Mouse (Mus musculus): Measurements from ENCODE around the gene Bach2.

Gene Bach2

DNA sequence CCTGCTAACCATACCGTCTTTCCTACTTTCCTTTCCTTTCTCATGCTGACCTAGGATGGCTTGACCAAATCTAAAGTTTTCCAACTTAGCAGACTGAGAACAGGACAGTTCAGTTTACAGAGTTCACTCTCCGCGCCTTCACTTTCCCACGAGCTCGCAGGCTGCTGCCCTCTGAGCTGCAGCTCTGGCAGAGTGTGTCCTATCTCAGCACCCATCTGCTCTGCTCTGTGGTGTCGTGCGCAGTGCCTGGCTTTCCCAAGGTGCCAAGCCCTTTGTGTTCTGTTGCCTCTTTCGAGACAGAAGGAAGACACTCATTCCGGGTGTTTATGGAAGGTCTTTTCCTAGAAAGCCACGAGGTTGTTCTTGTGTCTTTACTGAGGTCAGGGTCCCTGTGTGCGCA lies 300.4 kb downstream of the Bach2 start:
- DNase-seq = peak; percentile 47

DNA sequence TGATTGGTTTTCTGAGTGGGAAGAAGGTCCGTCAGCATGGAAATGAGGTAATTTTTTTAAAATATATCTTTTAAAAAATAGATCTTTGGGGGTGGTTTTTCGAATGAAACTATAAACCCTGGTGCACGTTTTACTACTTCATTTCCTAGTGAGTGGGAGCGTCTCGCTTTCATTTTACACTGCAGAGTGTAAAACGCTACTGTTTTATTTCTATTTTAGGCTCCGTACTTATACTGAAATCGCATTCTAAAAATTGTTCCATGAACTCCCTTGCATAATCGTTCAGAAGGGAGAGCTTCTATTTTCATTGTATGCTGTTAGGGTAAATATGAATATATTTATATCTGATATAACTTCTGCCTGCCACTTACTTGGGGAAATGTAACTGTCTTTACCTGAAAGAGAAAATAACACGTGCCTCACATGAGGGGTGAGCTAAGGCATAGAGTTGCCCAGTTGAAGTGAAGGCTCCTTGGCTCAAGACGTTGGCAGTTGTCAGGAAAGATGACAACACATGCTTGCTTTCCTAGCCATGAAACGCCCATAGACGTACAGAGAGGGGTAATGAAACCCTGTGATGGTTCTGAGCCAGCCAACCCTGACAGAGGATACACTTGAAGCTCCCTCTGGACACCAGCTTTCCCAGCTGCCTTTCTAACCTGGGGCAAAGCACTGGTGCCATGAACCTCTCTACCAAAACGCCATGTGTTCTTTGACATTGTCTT lies 306.4 kb downstream of the Bach2 start:
- DNase-seq = no peak

DNA sequence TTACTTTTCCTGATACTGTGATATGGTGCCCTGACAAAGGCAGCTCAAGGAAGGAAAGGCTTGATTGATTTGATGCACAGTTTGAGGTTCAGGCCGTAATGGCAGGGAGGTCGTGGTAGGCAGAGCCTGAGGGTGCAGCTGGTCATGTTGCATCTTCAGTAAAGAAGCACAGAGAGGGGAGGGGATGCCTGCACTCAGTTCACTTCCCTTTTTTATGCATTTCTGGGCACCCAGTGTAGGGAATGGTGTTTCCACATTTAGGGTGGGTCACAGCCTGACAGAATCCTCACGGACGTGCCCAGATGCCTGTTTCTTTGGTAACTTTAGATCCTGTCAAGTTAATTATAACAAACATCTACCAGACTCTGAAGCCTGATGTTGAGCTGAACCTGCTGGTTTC lies 306.9 kb downstream of the Bach2 start:
- DNase-seq = no peak

DNA sequence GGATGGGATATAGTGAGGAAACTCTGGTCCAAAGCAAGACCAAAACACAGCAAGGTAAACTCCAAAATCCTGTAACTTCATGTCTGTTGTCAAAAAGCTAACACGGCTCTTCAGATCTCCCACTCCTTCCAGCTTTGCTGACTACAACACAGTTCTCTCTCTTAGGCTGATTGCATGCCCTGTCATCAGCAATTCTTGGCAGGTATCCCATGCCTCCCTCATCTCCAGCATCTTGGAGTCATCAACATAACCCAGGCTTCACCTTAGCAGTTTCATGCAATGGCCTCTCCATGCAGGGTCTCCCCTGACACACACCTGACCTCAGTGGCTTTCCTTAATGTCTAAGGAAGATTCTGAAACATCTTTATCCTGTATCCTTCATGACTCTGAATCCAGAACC lies 310.5 kb downstream of the Bach2 start:
- DNase-seq = no peak

DNA sequence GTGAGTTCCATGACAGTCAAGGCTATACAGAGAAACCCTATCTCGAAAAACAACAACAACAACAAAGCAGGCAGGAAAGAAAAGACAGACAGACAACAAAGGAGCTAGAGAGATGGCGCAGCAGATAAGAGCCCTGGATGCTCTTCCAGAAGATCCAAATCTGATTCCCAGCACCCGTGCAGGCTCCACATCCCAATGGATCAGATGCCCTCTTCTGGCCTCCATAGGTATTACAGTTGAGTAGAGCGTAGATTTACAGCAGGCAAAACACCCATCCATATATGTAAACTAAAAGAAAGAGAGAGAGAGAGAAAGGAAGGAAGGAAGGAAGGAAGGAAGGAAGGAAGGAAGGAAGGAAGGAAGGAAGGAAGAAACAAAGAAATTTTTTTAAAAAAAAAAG lies 312.7 kb downstream of the Bach2 start:
- no peak for DNase-seq

DNA sequence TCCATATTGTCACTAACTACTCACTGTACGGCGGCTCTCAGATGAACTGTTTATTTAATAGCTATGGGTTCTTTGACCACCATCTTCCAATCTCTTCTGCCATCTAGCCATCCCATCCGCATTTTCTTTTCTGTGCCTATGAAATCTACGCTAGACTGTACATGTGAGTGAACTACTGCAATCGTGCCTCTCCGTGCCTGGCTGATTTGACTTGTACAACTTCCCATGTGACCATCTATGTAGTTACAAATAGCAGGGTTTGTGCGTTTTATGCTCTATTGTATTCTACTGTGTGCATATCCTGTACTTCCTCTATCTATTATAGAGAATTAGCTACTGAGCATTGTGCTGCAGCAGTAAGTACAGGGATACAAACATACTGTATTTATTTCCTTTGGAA lies 316.9 kb downstream of the Bach2 start:
- no peak for DNase-seq

DNA sequence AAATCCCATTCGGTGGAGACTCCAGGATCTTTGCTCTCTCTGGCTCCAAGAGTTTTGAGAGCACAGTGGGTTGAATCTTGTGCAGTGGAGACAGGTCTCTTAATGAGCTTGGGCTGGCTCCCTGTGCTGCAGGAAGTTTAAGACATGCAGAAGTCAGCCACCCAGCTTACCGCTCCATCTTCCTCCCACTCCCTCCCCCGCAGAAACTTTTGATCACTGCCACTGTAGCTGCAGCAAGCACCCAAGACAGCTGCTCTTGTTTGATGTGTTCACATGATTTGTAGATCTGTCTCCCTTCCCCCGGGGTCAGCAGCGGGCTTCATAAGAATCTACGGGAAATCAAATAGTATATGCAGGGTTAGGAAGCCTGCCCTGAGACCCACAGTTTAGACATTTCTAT lies 321.6 kb downstream of the Bach2 start:
- DNase-seq = no peak

DNA sequence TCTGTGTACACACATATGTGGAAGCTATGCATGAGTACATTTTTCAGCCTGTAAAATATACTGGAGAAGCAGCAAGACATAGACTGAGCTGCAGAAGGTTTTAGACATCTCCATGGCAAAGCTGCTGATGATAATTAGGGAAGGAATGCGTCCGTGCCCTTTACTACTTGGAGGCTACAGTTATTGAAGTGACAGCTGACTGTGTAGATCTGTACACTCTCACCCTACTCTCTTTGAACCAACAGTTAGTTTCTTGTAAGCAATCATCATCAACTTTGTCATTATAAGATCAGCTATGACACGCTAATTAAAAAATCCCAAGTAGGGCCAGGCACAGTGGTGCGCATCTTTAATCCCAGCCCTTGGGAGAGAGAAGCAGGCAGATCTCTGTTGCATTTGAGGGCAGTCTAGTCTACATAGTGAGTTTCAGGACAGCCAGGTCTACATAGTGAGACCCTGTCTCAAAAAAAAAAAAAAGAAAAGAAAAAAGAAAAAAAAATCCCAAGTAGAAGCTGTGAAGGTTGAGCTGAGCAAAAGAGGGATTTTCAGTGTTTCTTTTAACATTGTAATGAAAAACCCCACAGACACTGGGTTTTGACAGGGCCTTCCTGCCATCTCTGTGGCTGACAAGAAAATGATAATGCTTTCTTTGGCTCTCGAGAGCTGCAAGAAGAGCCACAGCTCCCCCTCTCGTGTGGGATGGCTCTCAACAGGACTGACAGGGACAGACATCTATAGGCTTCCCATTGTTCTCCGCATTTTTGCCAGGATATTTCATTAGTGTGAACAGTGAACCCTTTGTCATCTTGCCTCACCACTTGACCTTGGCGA lies 322.3 kb downstream of the Bach2 start:
- DNase-seq = no peak

DNA sequence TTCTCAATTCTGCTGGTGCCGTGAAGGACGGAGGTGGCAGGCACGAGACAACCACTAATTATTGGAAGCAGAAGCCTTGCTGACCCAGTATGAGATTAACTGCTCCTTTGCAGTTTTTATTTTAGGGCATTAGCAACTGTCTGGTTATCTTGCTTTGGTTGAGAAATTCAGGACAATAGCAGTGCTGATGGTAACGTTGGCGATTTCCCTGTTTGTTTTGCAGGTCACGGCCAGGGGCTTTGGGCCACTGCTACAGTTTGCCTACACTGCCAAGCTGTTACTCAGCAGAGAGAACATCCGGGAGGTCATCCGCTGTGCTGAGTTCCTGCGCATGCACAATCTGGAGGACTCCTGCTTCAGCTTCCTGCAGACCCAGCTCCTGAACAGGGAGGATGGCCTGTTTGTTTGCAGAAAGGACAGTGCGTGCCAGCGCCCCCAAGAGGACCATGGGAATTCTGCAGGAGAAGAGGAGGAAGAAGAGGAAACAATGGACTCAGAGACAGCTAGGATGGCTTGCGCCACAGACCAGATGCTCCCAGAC lies 323.0 kb downstream of the Bach2 start:
- peak; percentile 77 for DNase-seq

DNA sequence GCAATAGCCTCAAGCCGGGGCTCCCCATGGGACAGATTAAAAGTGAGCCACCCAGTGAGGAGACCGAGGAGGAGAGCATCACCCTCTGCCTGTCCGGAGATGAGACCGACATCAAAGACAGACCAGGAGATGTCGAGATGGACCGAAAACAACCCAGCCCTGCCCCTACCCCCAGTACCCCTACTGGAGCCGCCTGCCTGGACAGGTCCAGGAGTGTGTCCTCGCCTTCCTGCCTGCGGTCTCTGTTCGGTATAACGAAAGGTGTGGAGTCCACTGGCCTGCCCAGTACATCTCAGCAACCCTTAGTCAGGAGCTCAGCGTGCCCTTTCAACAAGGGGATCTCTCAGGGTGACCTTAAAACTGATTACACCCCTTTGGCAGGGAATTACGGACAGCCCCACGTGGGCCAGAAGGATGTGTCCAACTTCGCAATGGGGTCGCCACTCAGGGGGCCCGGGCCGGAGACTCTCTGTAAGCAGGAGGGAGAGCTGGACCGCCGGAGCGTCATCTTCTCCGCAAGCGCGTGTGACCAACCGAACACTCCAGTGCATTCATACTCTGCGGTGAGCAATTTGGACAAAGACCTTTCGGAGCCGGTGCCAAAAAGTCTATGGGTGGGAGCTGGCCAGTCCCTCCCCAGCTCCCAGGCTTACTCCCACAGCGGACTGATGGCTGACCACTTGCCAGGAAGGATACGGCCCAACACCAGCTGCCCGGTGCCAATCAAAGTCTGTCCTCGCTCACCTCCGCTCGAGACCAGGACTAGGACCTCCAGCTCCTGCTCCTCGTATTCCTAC lies 323.9 kb downstream of the Bach2 start:
- DNase-seq = peak; percentile 35

DNA sequence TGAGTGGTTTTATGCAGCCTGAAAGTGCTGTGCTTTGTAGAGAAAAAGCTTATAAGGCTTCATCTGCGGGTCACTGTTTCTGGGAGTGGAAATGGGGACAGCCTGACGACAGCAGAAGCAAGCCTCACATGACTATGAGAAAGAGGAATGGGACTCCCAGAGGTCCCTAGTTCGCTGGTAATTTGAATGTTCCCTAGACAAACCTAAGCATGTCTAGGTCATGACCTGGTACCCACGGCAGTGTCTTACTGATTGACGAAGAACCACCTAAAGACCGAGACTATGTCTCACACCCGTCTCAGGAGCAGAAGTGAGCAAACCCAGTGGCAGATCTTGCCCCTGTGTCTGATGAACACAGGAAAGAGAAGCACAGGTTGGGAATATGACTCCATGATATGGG lies 325.8 kb downstream of the Bach2 start:
- no peak for DNase-seq

DNA sequence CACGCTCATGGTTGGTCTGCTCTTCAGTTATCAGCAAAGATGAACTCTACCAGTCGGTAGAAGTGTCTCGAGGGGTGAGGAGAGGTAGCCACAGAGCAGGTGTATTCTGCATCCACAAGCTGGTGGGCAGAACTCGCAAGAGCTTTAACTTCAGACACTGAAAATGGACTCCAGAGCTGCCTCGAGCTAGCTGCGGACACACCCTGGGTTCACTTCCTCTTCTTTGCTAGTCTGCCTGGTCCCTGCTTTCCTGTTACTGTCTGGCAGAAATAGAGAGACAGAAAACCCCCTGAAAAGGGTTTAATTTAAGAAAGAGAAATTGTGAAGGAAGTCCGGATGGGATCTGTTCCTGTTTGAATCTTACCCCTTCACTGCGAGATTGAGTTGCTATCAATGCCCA lies 326.3 kb downstream of the Bach2 start:
- DNase-seq = no peak

DNA sequence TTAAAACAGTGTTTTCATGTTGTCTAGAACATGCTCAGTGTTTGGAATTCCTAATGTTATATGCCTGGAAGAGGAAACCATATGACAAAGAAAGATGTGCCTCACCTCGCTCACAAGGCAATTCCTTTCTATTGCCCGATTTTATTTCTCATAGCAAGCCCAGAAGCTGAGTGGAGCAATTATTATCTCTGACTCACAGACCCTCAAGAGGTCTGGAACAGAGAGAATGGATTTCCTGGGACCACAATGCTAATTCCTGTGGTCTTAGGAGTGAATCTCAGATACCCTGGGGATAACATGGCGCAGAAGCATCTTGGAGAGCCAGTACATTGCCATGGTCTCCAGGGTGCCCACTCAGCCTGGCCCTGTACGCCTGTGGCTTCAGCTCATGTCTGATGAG lies 330.4 kb downstream of the Bach2 start:
- DNase-seq = no peak

DNA sequence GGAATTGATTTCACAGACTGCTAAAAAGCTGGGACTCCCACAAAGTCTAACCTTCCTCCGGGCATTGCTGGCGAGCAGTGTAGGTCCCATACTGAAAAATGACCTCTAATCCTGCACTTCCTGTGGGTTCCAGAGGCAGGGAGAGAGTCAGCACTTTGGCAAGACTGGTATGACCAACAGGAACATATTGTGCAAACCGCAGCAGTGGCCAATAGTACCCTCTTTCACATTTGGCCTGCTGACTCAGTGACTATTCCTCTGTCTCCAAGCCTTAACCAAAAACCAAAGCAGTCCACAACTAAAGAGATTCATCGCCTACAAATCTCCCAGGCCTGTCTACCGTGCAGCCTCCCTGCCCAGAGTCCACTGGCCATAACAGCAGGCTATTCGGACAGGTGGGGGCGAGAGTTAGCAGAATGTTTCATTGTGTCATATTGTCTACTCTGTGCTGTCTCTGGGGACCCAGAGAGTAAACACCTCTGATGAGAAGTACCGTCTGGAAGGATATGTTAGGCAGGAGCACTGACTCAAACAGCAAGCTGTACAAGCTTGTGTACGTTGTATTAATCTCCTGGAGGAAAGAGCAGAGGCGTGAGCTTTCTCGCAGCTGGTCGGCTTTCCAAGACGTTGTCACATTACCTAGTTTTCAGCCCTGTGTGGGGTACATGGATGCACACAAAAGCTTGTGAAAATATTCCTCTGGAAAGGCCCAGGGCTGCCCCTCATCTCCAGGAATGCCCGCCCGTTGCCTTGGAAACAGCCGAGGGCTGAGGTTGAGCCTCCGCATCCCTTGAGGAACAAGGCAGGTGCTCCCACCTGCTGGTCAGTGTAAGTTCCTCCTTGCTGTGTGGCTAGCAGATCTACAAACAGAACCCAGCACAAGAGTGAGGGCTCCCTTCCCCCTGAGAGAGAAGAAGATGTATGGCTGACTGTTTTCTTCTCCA lies 331.7 kb downstream of the Bach2 start:
- DNase-seq = peak; percentile 27

DNA sequence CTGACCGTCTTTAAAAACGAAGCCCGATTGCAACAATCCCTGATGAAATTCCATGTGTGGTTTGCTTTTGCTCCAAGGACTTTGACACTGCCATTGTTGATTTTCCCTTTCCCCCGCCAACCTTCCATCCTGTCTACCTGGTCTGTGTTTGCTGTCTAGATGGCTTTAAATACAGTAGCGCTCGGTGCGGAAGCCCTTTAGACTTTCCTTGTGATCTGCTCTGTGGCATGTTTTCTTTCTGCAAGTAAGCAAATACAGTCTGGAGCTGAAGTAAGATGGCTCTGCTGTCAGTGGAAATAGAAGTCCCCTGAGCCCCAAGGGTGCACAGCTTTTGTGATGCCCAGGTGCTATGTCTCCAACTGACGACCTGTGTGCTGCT lies 332.3 kb downstream of the Bach2 start:
- DNase-seq = no peak

DNA sequence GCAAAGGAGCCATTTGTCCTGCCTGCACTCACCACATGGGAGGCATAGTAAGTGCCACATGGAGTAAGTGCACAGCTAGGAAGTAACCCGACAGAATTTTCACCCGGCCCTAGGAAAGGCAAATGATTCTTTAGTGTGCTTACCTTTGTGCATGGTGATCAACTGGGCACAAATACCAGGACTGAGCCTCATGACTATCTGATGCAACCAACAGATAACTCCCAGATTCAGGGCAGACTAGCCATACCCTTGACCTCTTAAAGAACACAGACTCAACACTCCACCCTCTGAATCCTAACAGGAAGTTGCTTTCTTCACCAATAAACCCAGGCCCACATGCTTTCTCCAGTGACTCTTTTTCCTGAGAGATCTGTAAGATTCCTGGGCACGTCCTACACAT lies 332.8 kb downstream of the Bach2 start:
- no peak for DNase-seq

DNA sequence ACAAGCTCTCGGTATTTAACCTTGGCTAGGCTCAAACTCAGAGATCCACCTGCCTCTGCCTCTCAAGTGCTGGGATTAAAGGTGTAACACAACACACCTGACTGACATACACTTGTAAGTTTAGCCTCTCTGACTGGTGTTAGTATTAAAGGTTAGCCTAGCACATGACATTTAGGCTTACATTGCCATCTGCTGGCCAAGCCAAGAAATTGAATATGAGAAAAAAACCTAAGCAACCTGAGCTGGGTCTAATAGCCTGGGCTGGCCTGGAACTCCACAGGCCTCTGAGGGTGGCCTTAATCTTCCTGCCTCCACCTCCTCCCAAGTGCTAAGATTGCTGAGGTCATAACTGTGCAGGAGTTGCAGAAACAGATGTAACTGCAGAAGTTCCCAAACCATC lies 333.5 kb downstream of the Bach2 start:
- peak; percentile 31 for DNase-seq

DNA sequence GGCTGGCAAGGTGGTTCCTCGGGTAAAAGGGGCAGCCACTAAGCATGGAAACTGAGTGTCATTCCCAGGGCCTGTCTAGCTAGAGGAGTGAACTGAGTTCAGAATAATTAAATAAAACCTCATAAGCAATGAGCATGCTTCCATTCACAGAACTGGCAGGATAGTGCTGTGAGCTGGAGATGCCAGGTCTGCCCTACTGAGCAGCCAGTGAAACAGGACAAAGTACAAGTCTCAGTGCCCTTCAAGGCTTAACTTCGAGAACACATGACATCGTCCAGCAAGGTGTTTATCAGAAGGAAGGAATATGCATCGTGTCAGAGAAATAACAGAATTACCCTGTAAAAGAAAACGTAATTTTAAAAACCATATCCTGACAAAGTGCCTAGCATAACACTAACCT lies 335.0 kb downstream of the Bach2 start:
- DNase-seq = no peak

DNA sequence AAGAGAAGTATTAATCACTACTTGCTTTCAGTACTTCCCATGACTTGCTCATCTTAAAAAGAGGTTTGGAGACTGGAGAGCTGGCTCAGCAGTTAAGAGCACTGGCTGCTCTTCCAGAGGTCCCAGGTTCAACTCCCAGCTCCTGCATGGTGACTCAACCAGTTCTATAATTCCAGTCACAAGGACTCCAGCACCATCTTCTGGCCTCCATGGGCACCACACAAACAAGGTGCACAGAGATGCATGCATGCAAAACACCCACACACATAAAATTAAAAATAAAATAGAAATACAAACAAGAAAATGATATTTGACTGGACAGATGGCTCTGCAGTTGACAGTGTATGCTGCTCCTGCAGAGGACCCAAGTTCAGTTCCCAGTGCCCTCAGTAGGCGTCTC lies 336.0 kb downstream of the Bach2 start:
- DNase-seq = no peak

DNA sequence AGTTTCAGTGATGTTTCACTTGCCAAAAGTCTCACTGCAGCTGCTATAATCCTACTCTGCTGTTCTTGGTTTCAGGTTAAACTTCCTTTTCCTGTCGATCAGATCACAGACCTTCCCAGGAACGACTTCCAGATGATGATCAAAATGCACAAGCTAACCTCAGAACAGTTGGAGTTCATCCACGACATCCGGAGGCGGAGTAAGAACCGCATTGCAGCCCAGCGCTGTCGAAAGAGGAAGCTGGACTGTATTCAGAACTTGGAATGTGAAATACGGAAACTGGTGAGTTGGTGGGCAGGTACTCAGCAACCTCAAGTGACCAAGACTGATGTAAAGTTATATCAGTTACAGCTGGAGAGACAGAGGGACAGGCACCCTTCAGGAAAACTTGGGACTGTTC lies 336.6 kb downstream of the Bach2 start:
- no peak for DNase-seq

DNA sequence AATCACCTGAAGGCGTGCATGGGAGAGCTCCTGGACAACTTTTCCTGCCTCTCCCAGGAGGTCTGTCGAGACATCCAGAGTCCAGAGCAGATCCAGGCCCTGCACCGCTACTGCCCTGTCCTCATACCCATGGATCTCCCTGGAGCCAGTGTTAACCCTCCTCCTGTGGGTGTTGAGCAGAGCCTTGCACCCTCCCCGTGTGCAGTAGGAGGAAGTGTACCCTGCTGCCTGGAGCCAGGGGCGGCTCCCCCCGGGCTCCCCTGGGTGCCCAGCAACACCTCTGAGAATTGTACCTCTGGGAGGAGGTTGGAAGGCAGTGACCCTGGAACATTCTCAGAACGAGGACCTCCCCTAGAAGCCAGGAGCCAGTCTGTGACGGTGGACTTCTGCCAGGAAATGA lies 341.2 kb downstream of the Bach2 start:
- DNase-seq = no peak

DNA sequence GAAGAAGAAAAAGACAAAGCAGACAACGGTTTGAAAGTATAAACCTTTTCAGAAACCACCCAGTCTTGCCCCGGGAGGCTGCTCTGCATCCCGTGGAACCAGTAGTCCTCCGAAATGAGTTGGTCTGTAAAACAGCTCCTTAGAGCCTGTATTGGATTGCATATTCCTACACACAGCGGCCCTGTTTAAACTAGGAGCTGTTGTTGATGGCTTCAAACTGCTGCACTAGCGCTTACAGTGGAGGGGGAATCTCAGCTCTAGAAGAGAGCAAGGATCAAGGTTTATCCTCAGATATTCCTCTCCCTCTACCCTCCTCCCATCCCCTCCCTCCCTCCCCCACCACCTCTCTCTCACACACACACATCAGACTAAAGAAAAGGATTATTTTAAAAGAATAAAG lies 345.6 kb downstream of the Bach2 start:
- DNase-seq = no peak

All from cerebellum, adult 11-12 months (tissue).